Mouse (Mus musculus) bone marrow, adult 2 months (tissue): ENCODE data around the gene Adipor2.

ENCODE experiments used
- CTCF ChIP-seq: fragments of 200-500 bp; IDR thresholded peaks from 2 replicates; pipeline ENCODE4 v1.5.1; 2011; ENCODE audit warnings: low read length, control low read depth; ENCODE audit not compliant: control insufficient read depth, insufficient read depth
- POLR2A ChIP-seq: fragments of 200-500 bp; IDR thresholded peaks from 2 replicates; pipeline ENCODE4 v1.6.1; 2011; ENCODE audit warnings: low read depth, mild to moderate bottlenecking, control low read depth, low read length, borderline replicate concordance; ENCODE audit not compliant: control insufficient read depth

DNA sequence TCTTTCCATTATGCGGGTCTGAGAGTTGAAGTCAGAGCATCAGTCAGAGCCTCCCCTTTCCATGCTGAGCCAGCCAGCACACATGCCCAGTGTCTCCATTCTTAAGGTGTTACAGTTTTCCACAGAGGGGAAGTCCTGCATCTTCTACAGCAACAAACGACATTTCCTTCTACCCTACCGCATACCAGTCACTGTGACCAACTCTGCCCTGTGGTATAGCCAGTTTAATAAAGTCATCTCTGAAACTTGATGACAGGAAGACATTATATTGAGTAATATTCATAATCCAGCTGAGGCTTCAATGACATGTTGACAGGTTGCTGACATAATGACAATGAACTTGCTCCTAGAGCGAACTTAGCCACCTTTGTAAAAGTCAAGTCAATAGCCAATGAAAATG, 26.8 kb downstream of the Adipor2 start:
- TF ChIP-seq CTCF (no peak), POLR2A (no peak)
